Mouse (Mus musculus) regulatory T cell (primary cell): ENCODE data around the gene Carmil3.

Experiments used
- in situ Hi-C: fragments of 300-600 bp; cut with MboI, MseI; formaldehyde crosslinking; loops from one replicate; pipeline ENCODE4 v1.15.1; 2025; ENCODE audit warnings: high pct_unique_total_duplicates

The Carmil3 gene

DNA sequence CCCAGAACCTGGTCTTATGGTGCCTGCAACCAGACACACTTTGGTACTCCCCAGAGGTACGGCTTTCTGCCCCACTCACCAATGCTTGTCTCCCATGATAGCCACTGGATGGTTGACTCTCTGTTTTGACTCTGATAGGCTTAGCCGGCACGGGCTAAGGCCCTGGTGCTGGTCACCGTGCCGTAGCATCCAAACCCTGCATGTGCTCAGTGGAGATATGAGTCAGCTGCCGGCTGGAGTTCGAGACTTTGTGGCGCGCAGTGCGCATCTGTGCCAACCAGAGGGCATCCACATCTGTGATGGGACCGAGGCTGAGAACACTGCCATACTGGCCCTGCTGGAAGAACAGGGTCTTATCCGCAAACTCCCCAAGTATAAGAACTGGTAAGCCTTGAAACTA, 51.8 kb downstream of the Carmil3 start:
- in situ Hi-C loops, result no loop called here

DNA sequence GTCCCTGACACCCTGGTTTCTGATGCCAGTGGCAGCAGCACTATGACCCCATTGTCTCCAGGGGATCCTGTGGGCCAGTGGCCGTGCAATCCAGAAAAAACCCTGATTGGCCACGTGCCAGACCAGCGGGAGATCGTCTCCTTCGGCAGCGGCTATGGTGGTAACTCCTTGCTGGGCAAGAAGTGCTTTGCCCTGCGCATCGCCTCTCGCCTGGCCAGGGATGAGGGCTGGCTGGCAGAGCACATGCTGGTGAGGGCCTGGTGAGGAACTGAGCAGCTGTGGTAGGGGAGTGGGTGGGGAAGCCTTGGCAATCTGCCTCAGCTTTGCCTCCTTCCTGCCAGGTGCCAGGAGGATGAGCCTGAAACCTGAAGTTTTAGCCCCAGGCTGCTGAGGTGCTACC, 53.9 kb downstream of the Carmil3 start:
- in situ Hi-C loops, result no loop called here

DNA sequence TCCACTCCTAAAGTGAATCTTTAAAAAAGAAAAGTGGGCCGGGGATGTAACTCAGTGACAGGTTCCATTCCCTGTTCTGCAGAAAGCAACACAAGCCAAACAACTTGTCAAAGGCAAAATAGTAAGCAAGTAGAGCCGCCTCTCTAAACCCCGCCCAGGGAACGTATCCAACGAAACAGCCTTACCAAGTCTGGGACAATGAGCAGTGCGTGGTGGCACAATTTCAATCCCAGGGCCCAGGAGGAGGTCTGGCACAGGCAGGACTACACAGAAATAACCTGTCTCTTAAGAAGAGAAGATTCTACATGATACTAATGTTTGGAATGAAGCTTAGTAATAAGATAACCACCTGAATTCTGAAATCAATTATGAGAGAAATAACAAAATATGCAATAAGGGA, 59.7 kb downstream of the Carmil3 start:
- in situ Hi-C loops, result no loop called here

DNA sequence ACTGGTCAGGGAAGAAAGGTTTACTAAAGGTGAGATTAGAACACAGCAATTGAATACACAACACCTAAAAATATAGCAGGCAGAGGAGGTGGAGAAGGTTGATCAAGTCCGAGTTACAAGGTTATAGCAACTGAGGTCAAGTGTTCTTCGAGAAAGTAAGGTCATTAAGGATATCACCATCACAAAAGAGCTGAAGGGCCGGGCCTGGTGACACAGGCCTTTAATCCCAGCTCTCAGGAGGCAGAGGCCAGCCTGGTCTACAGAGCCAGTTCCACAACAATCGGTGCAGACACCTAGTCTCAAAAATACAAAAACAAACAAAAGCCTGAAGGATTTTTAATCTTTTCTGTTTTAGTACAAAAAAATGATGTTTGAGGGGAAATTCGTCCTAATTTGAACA, 60.9 kb downstream of the Carmil3 start:
- in situ Hi-C loops, result no loop called here

DNA sequence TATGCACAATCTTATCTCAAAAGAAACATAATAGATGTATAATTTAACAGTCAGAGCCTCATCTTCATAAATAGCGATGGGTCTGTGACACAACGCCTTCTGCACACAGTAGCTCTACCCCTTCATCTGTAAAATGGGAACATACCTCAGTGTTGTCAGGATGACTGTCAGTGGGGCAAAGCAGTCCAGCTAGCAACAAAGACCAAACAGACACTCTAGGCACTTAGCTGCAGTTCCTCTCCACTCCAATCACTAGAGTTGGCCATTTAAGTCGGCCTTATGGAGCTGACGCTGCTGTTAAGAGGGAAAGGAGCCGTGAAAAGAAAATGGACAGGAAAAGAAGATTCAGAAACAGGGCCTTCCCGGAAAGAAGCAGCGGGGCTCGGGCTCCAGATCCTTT, 61.3 kb downstream of the Carmil3 start:
- in situ Hi-C loops, result no loop called here

DNA sequence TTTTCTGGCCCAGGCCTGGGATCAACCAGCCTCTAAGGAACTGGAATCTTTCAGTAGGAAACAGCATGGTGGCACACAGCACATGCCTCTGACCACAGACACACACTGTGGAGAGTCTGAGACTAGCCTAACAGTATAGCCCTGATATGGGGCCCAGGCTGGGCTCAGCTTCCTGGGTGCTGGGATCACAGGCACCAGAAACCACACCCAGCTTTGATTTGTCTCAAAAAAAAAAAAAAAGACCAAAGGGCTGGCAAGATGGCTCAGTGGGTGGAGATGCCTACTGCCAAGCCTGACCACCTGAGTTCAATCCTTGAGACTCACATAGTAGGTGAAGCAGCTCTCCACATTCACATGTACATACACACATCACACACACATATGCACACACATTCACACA, 64.2 kb downstream of the Carmil3 start:
- in situ Hi-C loops, result no loop called here

DNA sequence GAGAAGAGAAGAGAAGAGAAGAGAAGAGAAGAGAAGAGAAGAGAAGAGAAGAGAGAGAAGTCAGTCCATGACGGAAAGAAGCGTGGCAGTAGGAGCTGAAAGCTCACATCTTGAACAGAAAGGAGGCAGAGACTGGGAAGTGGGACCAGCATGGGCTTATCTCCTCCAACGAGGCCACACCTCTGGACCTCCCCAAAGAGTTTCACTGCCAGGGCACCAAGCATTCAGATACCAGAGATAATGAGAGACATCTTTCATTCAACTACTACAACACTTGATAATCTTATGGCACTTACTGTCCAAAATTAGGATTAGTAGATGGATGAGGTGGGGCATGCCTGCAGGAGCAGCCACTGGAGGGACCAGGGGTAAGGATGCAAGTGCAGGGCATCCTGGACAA, 65.3 kb downstream of the Carmil3 start:
- in situ Hi-C loops, result no loop called here

DNA sequence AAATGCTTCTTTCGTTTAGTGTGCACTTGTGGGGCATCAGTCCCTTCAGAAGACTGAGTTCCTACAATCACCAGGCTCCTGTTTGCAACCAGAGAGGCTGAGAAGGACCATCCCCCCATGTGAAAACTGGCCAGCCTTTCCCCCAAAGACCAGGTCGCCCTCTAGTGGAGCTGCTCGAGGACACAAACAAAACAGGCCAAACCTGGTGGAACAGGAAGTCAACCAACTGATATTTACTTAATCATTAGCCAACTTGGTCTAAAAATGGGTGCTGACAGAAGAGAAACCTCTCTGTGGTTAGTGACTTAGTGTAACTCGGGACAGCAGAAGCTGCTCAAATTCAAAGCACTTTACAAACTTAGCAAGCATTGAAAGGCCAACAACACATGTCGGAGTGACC, 66.6 kb downstream of the Carmil3 start:
- in situ Hi-C loops, result no loop called here

DNA sequence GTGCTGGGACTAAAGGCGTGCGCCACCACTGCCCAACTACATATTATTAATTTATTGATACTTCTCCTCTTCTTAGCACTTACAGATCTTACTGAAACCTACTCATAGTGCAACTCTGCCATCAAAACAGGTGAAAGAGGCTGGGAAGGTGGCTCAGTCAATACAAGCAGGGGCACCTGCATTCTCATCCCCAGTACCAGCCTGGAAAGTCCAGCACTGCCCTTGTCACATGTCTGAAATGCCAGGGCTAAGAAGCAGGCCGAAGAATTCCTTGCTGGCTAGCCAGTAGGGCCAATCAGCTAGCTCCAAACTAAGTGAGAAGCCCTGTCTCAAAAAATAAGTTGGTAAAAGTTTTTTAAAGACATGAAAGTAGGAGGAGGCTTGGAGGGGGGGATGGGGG, 67.1 kb downstream of the Carmil3 start:
- in situ Hi-C loops, result no loop called here
